Mouse (Mus musculus) lung, postnatal 0 days (tissue): ENCODE data around the gene Perm1. TPM values are rescaled to one million over a fixed set of nuclear protein-coding genes. Genes with fewer than 3 reads are reported as not detected.

ENCODE experiments used
- ATAC-seq: fragments of 200-750 bp; cut with Nextera tagmentation; 2 replicates; pipeline ENCODE4 v1.8.0; 2017; ENCODE audit warnings: moderate library complexity
- DNase-seq: peaks from one replicate; pipeline ENCODE4 v3.0.0-alpha.2; 2016; ENCODE audit warnings: low spot score
- H3K27ac ChIP-seq: fragments of 300-500 bp; sonication (generic); 2 replicates; pipeline ENCODE4 v1.5.1; 2014; ENCODE audit warnings: antibody characterized with exemption, mild to moderate bottlenecking, low read length, mixed read lengths
- H3K27me3 ChIP-seq: fragments of 300-500 bp; sonication (generic); replicated peaks from 2 replicates; pipeline ENCODE4 v1.6.1; 2014; ENCODE audit warnings: low read length, mixed read lengths; ENCODE audit not compliant: insufficient read depth
- H3K36me3 ChIP-seq: fragments of 300-500 bp; sonication (generic); 2 replicates; pipeline ENCODE4 v1.6.1; 2014; ENCODE audit warnings: low read length, mixed read lengths; ENCODE audit not compliant: insufficient read depth
- H3K4me1 ChIP-seq: fragments of 300-500 bp; sonication (generic); 2 replicates; pipeline ENCODE4 v1.6.1; 2014; ENCODE audit warnings: antibody characterized with exemption, low read depth, low read length, mixed read lengths; ENCODE audit not compliant: insufficient read depth
- H3K4me2 ChIP-seq: fragments of 300-500 bp; sonication (generic); replicated peaks from 2 replicates; pipeline ENCODE4 v1.6.1; 2014; ENCODE audit warnings: low read depth, mild to moderate bottlenecking, low read length, moderate library complexity, mixed read lengths
- H3K4me3 ChIP-seq: fragments of 300-500 bp; sonication (generic); 2 replicates; pipeline ENCODE4 v1.5.1; 2014; ENCODE audit warnings: low read depth, low read length
- H3K9ac ChIP-seq: fragments of 300-500 bp; sonication (generic); replicated peaks from 2 replicates; pipeline ENCODE4 v1.6.1; 2014; ENCODE audit warnings: low read depth, mild to moderate bottlenecking
- H3K9me3 ChIP-seq: fragments of 300-500 bp; sonication (generic); 2 replicates; pipeline ENCODE4 v1.6.1; 2016; ENCODE audit warnings: low read length, mixed read lengths
- CTCF ChIP-seq: IDR thresholded peaks from 2 replicates; pipeline ENCODE4 v1.5.1; 2016; ENCODE audit warnings: antibody characterized with exemption, mild to moderate bottlenecking
- EP300 ChIP-seq: IDR thresholded peaks from 2 replicates; pipeline ENCODE4 v1.6.1; 2016; ENCODE audit warnings: antibody characterized with exemption, mild to moderate bottlenecking, control low read depth
- WGBS: fragments of 180-500 bp; shearing (Covaris S2); extraction: QIAGEN DNeasy Blood & Tissue Kit; methylation state at CpG from one replicate; pipeline ENCODE4 v1.1.7; 2014; 5-methylcytosine and 5-hydroxymethylcytosine counted together
- polyA plus RNA-seq: library from polyadenylated mRNA; unstranded; fragments of >200 nt; fragmentation: Nextera tagmentation; extraction: Ambion mirVana; gene quantifications from 2 replicates; pipeline ENCODE4 v1.2.1, GENCODE M21; 2015

Gene Perm1
- polyA plus RNA-seq = 0.46 and 0.56 TPM in 2 replicates

DNA sequence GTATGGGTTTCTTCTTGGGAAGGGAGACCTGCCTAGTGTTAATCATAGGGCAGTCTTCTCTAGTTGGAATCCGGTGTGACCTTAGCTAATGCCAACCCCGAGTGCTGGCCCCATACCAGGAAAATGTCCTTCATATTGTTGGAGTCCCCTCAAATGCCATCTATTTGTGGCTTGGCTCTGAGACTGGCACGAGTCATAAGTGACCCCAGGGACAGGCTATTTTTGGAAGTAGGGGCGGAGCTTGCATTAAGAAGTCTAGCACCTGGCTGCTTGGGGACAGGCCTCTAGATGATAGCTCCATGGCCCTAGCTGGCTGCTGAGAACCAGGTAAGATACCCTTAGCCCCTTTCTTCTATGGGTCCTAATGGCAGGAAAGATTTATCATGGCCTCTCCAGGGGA lies at the start of gene Perm1:
Gene Perm1, plus strand, starts transcription at position 220 of the 400 bp plus-strand sequence.
- Histone ChIP-seq H3K4me2 (no peak within 1 kb of the TSS), H3K4me3 (no peak within 1 kb of the TSS), H3K36me3 (no peaks in the 10 kb centered on the region), H3K4me1 (no peaks in the 10 kb centered on the region), H3K9me3 (no peaks in the 10 kb centered on the region), H3K27ac (no peak within 1 kb of the TSS), H3K9ac (no peak within 1 kb of the TSS), H3K27me3 (no peaks in the 10 kb centered on the region)
- 51% methylated on average over 4 of the region's 4 CpGs for WGBS
- DNase-seq = peak; percentile 62
- peak; percentile 60 for ATAC-seq
- no peak for TF ChIP-seq CTCF
- TF ChIP-seq EP300 = peak; percentile 39; the same call in 1 of the 2 replicates

DNA sequence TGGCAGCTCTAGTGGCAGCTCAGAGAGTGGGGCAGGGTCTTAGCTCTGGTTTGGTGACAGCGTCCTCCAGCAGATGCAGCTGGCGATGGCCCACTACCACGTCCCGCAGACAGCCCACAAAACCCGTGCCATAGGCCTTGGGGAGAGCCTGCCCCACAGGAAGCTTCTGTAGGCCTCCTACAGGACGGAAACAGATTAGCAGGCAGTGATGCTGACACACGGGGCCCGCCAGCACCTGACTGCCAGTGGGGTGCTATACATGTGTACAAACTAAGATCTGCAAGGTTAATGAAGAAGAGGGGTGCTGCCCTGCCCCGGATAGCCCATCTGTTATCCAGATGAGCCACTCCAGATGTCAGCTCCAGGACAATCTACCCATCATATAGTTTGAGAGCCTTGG lies 49.2 kb upstream of the Perm1 start:
- no peak for TF ChIP-seq EP300
- peak; percentile 39 for TF ChIP-seq CTCF
- 88% methylated on average over 9 of the region's 9 CpGs for WGBS
- H3K36me3 ChIP-seq = peaks cover 37% of the 10 kb centered on the region; the same call in 1 of the 2 replicates
- H3K27me3 ChIP-seq = no peaks in the 10 kb centered on the region
- H3K27ac ChIP-seq = no peak overlapping the region
- H3K4me1 ChIP-seq = no peaks in the 10 kb centered on the region
- H3K4me3 ChIP-seq = no peak overlapping the region
- H3K9ac ChIP-seq = no peak overlapping the region
- no peak overlapping the region for H3K4me2 ChIP-seq
- no peak for DNase-seq
- ATAC-seq = no peak
- no peaks in the 10 kb centered on the region for H3K9me3 ChIP-seq

DNA sequence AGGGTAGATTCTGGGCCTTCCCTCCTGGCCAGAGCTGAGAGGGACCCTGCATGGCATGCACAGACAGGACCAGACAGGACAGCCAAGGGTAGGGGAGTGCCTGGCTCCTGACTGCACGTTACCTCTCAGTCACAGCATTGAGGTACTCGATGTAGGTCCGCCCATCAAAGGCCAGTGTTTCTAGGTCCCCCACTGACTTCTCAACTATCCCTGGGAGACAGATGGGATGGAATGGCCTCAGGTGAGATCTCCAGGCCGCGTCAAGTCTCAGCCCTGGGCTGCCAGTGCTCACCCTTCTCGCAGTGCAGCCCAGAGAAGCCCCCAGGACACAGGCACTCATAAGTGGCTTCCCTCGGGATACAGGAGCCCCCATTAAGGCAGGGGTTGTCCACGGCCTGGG lies 47.1 kb upstream of the Perm1 start:
- Histone ChIP-seq H3K4me1 (no peaks in the 10 kb centered on the region), H3K36me3 (peaks cover 54% of the 10 kb centered on the region; the same call in 1 of the 2 replicates), H3K27me3 (no peaks in the 10 kb centered on the region), H3K27ac (no peak overlapping the region), H3K9ac (no peak overlapping the region), H3K9me3 (no peaks in the 10 kb centered on the region), H3K4me2 (no peak overlapping the region), H3K4me3 (no peak overlapping the region)
- TF ChIP-seq EP300 (no peak), CTCF (no peak)
- WGBS = 90% methylated on average over 8 of the region's 8 CpGs
- no peak for DNase-seq
- ATAC-seq = no peak

DNA sequence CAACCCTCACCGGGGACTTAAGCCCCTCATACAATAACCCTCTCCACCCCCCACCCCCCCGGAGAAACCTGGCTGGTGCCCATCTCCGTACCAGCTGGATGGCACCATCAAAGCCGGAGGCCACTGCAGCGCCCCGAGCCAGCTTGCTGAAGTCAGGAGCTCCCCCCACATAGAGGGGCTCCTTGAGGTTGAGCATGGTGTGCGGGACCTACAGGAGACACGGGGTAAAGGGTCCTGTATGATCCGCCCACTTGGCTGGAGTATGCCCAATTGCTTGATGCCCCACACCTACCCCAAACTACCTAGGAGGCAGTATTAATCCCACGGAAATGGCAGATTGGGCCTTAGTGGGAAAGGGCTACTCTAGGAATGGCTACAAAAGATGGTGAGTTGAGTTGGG lies 46.5 kb upstream of the Perm1 start:
- TF ChIP-seq CTCF (no peak), EP300 (no peak)
- no peak overlapping the region for H3K4me3 ChIP-seq
- H3K9me3 ChIP-seq = no peaks in the 10 kb centered on the region
- H3K4me1 ChIP-seq = no peaks in the 10 kb centered on the region
- no peak overlapping the region for H3K4me2 ChIP-seq
- H3K36me3 ChIP-seq = peaks cover 56% of the 10 kb centered on the region; the same call in 1 of the 2 replicates
- no peaks in the 10 kb centered on the region for H3K27me3 ChIP-seq
- H3K9ac ChIP-seq = no peak overlapping the region
- DNase-seq (no peak), ATAC-seq (no peak)
- no peak overlapping the region for H3K27ac ChIP-seq
- WGBS = 96% methylated on average over 10 of the region's 10 CpGs

DNA sequence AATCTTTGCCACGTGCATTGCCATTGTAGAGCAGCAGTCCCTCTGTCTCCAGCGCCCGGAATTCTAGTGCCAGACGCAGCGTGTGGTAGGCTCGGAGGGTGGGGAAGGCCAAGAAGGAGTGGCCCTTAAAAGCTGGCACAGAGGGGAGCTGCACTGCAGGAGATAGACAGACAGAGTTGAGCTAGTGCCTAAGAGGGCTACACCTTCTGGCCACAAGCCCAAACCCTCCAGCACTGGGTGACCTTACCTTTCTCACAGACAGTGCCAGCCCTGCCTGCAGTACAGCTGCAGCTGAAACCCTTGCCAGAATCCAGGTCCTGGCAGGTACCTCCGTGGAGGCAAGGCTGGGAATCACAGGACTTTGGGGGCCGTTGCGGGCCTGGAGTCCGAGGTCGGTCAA lies 43.8 kb upstream of the Perm1 start:
- Histone ChIP-seq H3K9me3 (no peaks in the 10 kb centered on the region), H3K27ac (no peak overlapping the region), H3K27me3 (no peaks in the 10 kb centered on the region), H3K36me3 (peaks cover 71% of the 10 kb centered on the region; the same call in 1 of the 2 replicates), H3K9ac (no peak overlapping the region), H3K4me2 (no peak overlapping the region), H3K4me1 (no peaks in the 10 kb centered on the region), H3K4me3 (no peak overlapping the region)
- ATAC-seq (no peak), DNase-seq (no peak)
- TF ChIP-seq EP300 (no peak), CTCF (no peak)
- WGBS = 87% methylated on average over 11 of the region's 11 CpGs

- WGBS = 90% methylated on average over 9 of the region's 9 CpGs
- Histone ChIP-seq H3K27me3 (no peaks in the 10 kb centered on the region), H3K4me3 (no peak overlapping the region), H3K4me2 (no peak overlapping the region), H3K9me3 (no peaks in the 10 kb centered on the region), H3K9ac (no peak overlapping the region), H3K4me1 (no peaks in the 10 kb centered on the region), H3K27ac (no peak overlapping the region), H3K36me3 (peaks cover 29% of the 10 kb centered on the region; the same call in 1 of the 2 replicates)
- TF ChIP-seq EP300 (no peak), CTCF (no peak)
- DNase-seq = no peak
- ATAC-seq = no peak
Observed at GRCm38 (mm10) chr4:156177630-156178029, 38.0 kb upstream of the Perm1 start.

- Histone ChIP-seq H3K27ac (no peak overlapping the region), H3K4me2 (no peak overlapping the region), H3K4me3 (no peak overlapping the region), H3K4me1 (peaks cover 5% of the 10 kb centered on the region; the same call in 1 of the 2 replicates), H3K9ac (no peak overlapping the region), H3K27me3 (no peaks in the 10 kb centered on the region), H3K9me3 (no peaks in the 10 kb centered on the region), H3K36me3 (no peaks in the 10 kb centered on the region)
- DNase-seq = no peak
- TF ChIP-seq CTCF = no peak
- TF ChIP-seq EP300 = no peak
- no peak for ATAC-seq
- WGBS = 85% methylated on average over 5 of the region's 5 CpGs
Observed at GRCm38 (mm10) chr4:156183747-156184146, 31.9 kb upstream of the Perm1 start.
